Mouse (Mus musculus): ENCODE results near the gene Itga1. TPM values are rescaled to one million over a fixed set of nuclear protein-coding genes. Genes with fewer than 3 reads are reported as not detected.

The Itga1 gene
- polyA plus RNA-seq, 1 experiment from 2014 or later: 36.7 TPM

DNA sequence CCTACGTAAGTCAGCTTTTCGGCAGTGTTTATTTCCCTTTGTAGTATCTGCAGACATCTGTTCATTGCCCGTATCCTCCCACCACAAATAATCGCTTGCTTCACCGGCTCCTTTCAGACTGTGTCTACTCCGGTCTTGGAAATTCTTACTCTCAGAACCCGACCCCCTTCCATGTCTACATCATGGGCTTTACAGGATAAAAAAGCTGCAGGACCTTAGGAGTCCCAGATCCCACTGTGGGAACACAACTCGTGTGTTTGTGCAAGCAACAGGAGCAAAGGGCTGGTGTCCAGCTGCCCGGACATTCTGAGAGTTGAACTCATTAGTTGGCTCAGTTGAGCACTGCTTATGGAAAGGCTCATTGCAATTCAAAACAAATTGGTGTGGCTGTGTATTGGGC is 47.0 kb downstream of the Itga1 start:
- ATAC-seq (ENCODE audit: insufficient read depth): no peak
- no peak for TF ChIP-seq CTCF (IDR thresholded peaks at IDR 0.05; ENCODE audit: low read depth)
- Histone ChIP-seq H3K27ac (ENCODE audit: low read depth) (peak overlapping the region; percentile 58), H3K4me3 (ENCODE audit: low read depth, low read length) (peak overlapping the region; percentile 2; the same call in 1 of the 2 replicates), H3K9ac (no peak overlapping the region), H3K27me3 (ENCODE audit: insufficient read depth, low read length) (no peaks in the 10 kb centered on the region), H3K36me3 (ENCODE audit: insufficient read depth) (no peaks in the 10 kb centered on the region), H3K4me2 (peak overlapping the region; percentile 48), H3K9me3 (ENCODE audit: low read depth, low read length) (no peaks in the 10 kb centered on the region), H3K4me1 (ENCODE audit: insufficient read depth) (peaks cover 21% of the 10 kb centered on the region; the same call in 1 of the 2 replicates)
- peak; percentile 58 for DNase-seq
- 22% methylated on average over 9 of the region's 9 CpGs for WGBS

DNA sequence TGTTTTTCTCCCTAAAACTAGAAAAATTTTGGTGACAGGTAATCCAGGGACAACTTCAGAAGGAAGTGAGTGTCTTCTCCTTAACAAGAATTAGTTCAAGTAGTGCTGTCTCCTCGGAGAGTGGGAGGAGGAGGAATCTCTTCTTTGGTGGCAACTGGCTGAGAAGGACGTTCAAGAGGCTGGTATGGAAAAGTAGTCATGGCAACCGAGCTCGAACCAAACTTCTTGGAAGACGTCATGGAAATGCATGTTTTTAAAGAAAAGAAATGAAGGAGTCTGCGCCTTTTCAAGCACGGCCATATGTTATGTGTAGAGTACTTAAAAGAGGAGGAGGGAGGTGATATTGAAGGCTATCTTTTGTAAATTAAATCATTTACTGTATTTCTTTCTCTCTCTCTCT is 49.2 kb downstream of the Itga1 start:
- DNase-seq: no peak
- Histone ChIP-seq H3K4me1 (ENCODE audit: insufficient read depth) (peaks cover 21% of the 10 kb centered on the region; the same call in 1 of the 2 replicates), H3K4me2 (no peak overlapping the region), H3K27me3 (ENCODE audit: insufficient read depth, low read length) (no peaks in the 10 kb centered on the region), H3K9ac (no peak overlapping the region), H3K36me3 (ENCODE audit: insufficient read depth) (no peaks in the 10 kb centered on the region), H3K27ac (ENCODE audit: low read depth) (no peak overlapping the region), H3K4me3 (ENCODE audit: low read depth, low read length) (no peak overlapping the region), H3K9me3 (ENCODE audit: low read depth, low read length) (no peaks in the 10 kb centered on the region)
- 66% methylated on average over 7 of the region's 7 CpGs for WGBS
- TF ChIP-seq CTCF (IDR thresholded peaks at IDR 0.05; ENCODE audit: low read depth): no peak
- no peak for ATAC-seq (ENCODE audit: insufficient read depth)

- H3K36me3 ChIP-seq (ENCODE audit: insufficient read depth): no peaks in the 10 kb centered on the region
- H3K4me3 ChIP-seq (ENCODE audit: low read depth, low read length): no peak overlapping the region
- ATAC-seq (ENCODE audit: insufficient read depth): peak; percentile 96
- 0 out of 2 replicates have a peak, but pooled peaks have one; percentile 15 for TF ChIP-seq CTCF (IDR thresholded peaks at IDR 0.05; ENCODE audit: low read depth)
- peak; percentile 94 for DNase-seq
- H3K9ac ChIP-seq: no peak overlapping the region
- H3K27me3 ChIP-seq (ENCODE audit: insufficient read depth, low read length): no peaks in the 10 kb centered on the region
- H3K4me2 ChIP-seq: peak overlapping the region; percentile 25; the same call in 1 of the 2 replicates
- WGBS: 33% methylated on average over 13 of the region's 13 CpGs
- H3K4me1 ChIP-seq (ENCODE audit: insufficient read depth): peaks cover 21% of the 10 kb centered on the region; the same call in 1 of the 2 replicates
- no peaks in the 10 kb centered on the region for H3K9me3 ChIP-seq (ENCODE audit: low read depth, low read length)
- H3K27ac ChIP-seq (ENCODE audit: low read depth): peak overlapping the region; percentile 63
Measured at GRCm38 (mm10) chr13:115050660-115051559, 50.9 kb downstream of the Itga1 start.

DNA sequence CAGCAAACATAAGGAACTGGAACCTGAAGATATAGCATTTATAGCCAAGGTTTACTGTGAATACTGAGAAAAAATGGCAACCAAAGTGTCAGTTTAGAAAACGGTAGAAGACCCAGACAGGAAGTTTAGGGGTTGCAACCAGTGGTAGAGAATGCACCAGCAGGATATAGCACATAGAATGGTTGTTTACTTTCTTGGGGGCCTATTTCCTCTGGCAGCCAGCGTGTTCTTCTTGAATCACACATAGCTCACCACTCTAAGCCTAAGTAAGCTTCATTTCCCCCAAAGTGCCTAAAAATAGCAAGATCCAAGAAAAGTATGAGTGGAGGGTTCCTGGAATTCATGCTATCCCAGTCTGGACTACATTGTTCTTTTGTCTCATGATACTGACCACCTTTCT is 59.1 kb downstream of the Itga1 start:
- DNase-seq (peak; percentile 64), ATAC-seq (ENCODE audit: insufficient read depth) (peak; percentile 56; the same call in 1 of the 2 replicates)
- no peaks in the 10 kb centered on the region for H3K36me3 ChIP-seq (ENCODE audit: insufficient read depth)
- no peaks in the 10 kb centered on the region for H3K9me3 ChIP-seq (ENCODE audit: low read depth, low read length)
- H3K27me3 ChIP-seq (ENCODE audit: insufficient read depth, low read length): no peaks in the 10 kb centered on the region
- H3K4me2 ChIP-seq: no peak overlapping the region
- no peak overlapping the region for H3K9ac ChIP-seq
- H3K27ac ChIP-seq (ENCODE audit: low read depth): peak overlapping the region; percentile 12; the same call in 1 of the 2 replicates
- no peak overlapping the region for H3K4me3 ChIP-seq (ENCODE audit: low read depth, low read length)
- TF ChIP-seq CTCF (IDR thresholded peaks at IDR 0.05; ENCODE audit: low read depth): no peak
- 22% methylated on average over 2 of the region's 2 CpGs for WGBS
- H3K4me1 ChIP-seq (ENCODE audit: insufficient read depth): peaks cover 6% of the 10 kb centered on the region; the same call in 1 of the 2 replicates

DNA sequence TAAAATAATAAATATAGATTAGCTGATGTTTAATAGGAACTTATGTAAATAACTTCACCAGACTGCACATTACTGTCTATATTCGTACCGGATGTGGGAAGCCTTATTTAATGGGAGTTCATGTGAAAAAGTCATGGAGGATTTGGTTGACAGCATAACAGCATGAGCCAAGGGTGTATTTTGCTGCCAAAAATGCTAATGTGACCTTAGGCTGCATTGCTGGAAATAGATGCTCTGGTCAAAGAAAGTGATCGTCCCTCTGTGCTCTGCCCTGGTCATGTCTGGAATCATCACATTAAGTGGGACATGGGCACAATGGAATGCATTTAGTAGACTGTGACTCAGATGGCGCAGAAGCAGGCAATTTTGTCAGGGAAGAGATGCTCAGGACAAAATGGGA is 64.5 kb downstream of the Itga1 start:
- TF ChIP-seq CTCF (IDR thresholded peaks at IDR 0.05; ENCODE audit: low read depth): no peak
- no peak overlapping the region for H3K27ac ChIP-seq (ENCODE audit: low read depth)
- H3K9me3 ChIP-seq (ENCODE audit: low read depth, low read length): no peaks in the 10 kb centered on the region
- no peaks in the 10 kb centered on the region for H3K36me3 ChIP-seq (ENCODE audit: insufficient read depth)
- H3K4me2 ChIP-seq: no peak overlapping the region
- WGBS: 52% methylated on average over 4 of the region's 4 CpGs
- H3K27me3 ChIP-seq (ENCODE audit: insufficient read depth, low read length): no peaks in the 10 kb centered on the region
- H3K9ac ChIP-seq: no peak overlapping the region
- peak; percentile 80 for DNase-seq
- ATAC-seq (ENCODE audit: insufficient read depth): peak; percentile 75
- 0 out of 2 replicates have a peak, but pooled peaks cover under 1% of the 10 kb centered on the region for H3K4me1 ChIP-seq (ENCODE audit: insufficient read depth)
- no peak overlapping the region for H3K4me3 ChIP-seq (ENCODE audit: low read depth, low read length)

DNA sequence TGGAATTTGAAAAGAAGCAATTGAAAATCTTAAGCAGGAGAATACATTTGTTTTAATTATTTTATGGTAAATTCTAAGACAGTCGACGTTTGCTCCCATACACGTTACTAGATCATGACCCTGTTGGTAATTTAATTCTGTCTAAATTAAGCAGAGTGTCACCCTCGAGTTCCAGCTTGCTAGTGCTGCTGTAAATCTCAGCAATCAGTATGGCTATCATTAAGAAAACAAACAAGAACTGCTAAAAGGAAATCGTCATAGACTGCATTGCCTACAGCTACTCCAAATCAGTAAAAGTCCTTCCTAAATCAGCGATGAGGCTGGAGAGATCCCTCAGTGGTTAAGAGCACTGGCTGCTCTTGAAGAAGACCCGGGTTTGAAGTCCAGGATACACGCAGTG is 66.4 kb downstream of the Itga1 start:
- TF ChIP-seq CTCF (IDR thresholded peaks at IDR 0.05; ENCODE audit: low read depth): no peak
- Histone ChIP-seq H3K36me3 (ENCODE audit: insufficient read depth) (no peaks in the 10 kb centered on the region), H3K4me2 (no peak overlapping the region), H3K9ac (no peak overlapping the region), H3K27ac (ENCODE audit: low read depth) (no peak overlapping the region), H3K27me3 (ENCODE audit: insufficient read depth, low read length) (no peaks in the 10 kb centered on the region), H3K9me3 (ENCODE audit: low read depth, low read length) (no peaks in the 10 kb centered on the region), H3K4me3 (ENCODE audit: low read depth, low read length) (no peak overlapping the region), H3K4me1 (ENCODE audit: insufficient read depth) (no peaks in the 10 kb centered on the region)
- no peak for DNase-seq
- no peak for ATAC-seq (ENCODE audit: insufficient read depth)
- WGBS: 41% methylated on average over 8 of the region's 8 CpGs

- no peaks in the 10 kb centered on the region for H3K9me3 ChIP-seq (ENCODE audit: low read depth, low read length)
- WGBS: 74% methylated on average over 2 of the region's 2 CpGs
- DNase-seq: no peak
- no peak overlapping the region for H3K4me2 ChIP-seq
- H3K4me3 ChIP-seq (ENCODE audit: low read depth, low read length): no peak overlapping the region
- H3K4me1 ChIP-seq (ENCODE audit: insufficient read depth): no peaks in the 10 kb centered on the region
- H3K9ac ChIP-seq: no peak overlapping the region
- H3K27me3 ChIP-seq (ENCODE audit: insufficient read depth, low read length): no peaks in the 10 kb centered on the region
- H3K27ac ChIP-seq (ENCODE audit: low read depth): no peak overlapping the region
- ATAC-seq (ENCODE audit: insufficient read depth): no peak
- TF ChIP-seq CTCF (IDR thresholded peaks at IDR 0.05; ENCODE audit: low read depth): no peak
- H3K36me3 ChIP-seq (ENCODE audit: insufficient read depth): no peaks in the 10 kb centered on the region
Measured at GRCm38 (mm10) chr13:115033135-115033534, 68.6 kb downstream of the Itga1 start.

All from lung, embryonic 14.5 days (tissue).